Mouse (Mus musculus): ENCODE data around the gene Dhx15.

- TF ChIP-seq EP300 (IDR thresholded peaks at IDR 0.05; ENCODE audit: low read depth), result no peak
- TF ChIP-seq CTCF (IDR thresholded peaks at IDR 0.05; ENCODE audit: low read depth), result no peak
Observed at GRCm38 (mm10) chr5:52110808-52111663, 79.3 kb downstream of the Dhx15 start.

Measured in liver, postnatal 0 days (tissue).